ENCODE assay signal across 11 mouse cellular contexts in genomic region chr5:64314288-64315052, GRCm38 (mm10).
DNase-seq lines count a peak whose midpoint lies in the region; ATAC-seq and TF ChIP-seq lines count a peak whose summit lies in the region.
"Had no signal": no experiment of that assay in that cellular context is flagged by ENCODE, and none has a peak within 500 bp of the region (broad histone marks: within the 10 kb centered on the region; RNA-seq: fewer than 3 reads in every experiment).

No protein-coding gene starts in this region.

- H3K4me1 ChIP-seq in liver, adult 2 months (ENCODE audit: control insufficient read depth, insufficient read depth, low read length) = peaks cover 5% of the 10 kb centered on the region; the same call in 1 of the 2 replicates
- peaks cover 6% of the 10 kb centered on the region; the same call in 1 of the 2 replicates for H3K4me1 ChIP-seq in liver, embryonic 11.5 days (replicated peaks; ENCODE audit: control insufficient read depth, insufficient read depth, low read length)
- H3K4me1 ChIP-seq in forebrain, embryonic 14.5 days (ENCODE audit: control insufficient read depth, insufficient read depth, low read length) = peaks cover 12% of the 10 kb centered on the region
- H3K4me1 ChIP-seq in kidney, embryonic 16.5 days (ENCODE audit: insufficient read depth, low read length) = peaks cover 33% of the 10 kb centered on the region

- DNase-seq in liver, adult 2 months (ENCODE audit: extremely low read depth, low read depth, low spot score) = peak; percentile 61
- no peak for DNase-seq in liver, embryonic 11.5 days (ENCODE audit: low spot score)
- DNase-seq in forebrain, embryonic 14.5 days (ENCODE audit: low spot score) = peak; percentile 69
- peak; percentile 70 for DNase-seq in retina, postnatal 1 day
- no peak for DNase-seq in yolk sac, embryonic 10.5 days (ENCODE audit: low spot score)
- DNase-seq in thymus, postnatal 25 days = no peak
- DNase-seq in left cerebral cortex, postnatal 4 days = no peak
- DNase-seq: gastrocnemius, postnatal 36 days; right cerebral cortex, postnatal 14 days had no signal

- no peak overlapping the region for H3K4me3 ChIP-seq in liver, adult 2 months (ENCODE audit: insufficient read depth, low read depth, low read length)
- no peak overlapping the region for H3K4me3 ChIP-seq in liver, embryonic 11.5 days (ENCODE audit: low read depth, low read length)
- no peak overlapping the region for H3K4me3 ChIP-seq in forebrain, embryonic 14.5 days (ENCODE audit: low read depth, low read length)
- no peak overlapping the region for H3K4me3 ChIP-seq in kidney, embryonic 16.5 days (ENCODE audit: low read length)
- H3K4me3 ChIP-seq: limb, embryonic 13.5 days had no signal

- H3K27me3 ChIP-seq in liver, adult 2 months (ENCODE audit: control insufficient read depth, insufficient read depth, low read length) = no peaks in the 10 kb centered on the region
- H3K27me3 ChIP-seq in liver, embryonic 11.5 days (replicated peaks; ENCODE audit: control insufficient read depth, insufficient read depth, low read length) = no peaks in the 10 kb centered on the region
- H3K27me3 ChIP-seq in forebrain, embryonic 14.5 days (replicated peaks; ENCODE audit: control insufficient read depth, insufficient read depth, low read length) = no peaks in the 10 kb centered on the region
- H3K27me3 ChIP-seq in kidney, embryonic 16.5 days (ENCODE audit: insufficient read depth, low read length) = no peaks in the 10 kb centered on the region
- H3K27me3 ChIP-seq: limb, embryonic 13.5 days had no signal

- ATAC-seq in liver, embryonic 11.5 days (replicated peaks; ENCODE audit: low FRiP score) = no peak
- ATAC-seq in forebrain, embryonic 14.5 days = peak; percentile 83
- peak; percentile 72 for ATAC-seq in kidney, embryonic 16.5 days (ENCODE audit: low FRiP score, low TSS enrichment)

- no peaks in the 10 kb centered on the region for H3K79me2 ChIP-seq in liver, adult 2 months (ENCODE audit: control insufficient read depth, insufficient read depth, low read length)

- no peaks in the 10 kb centered on the region for H3K9me3 ChIP-seq in liver, embryonic 11.5 days (ENCODE audit: control insufficient read depth, low read length)
- H3K9me3 ChIP-seq in forebrain, embryonic 14.5 days (replicated peaks; ENCODE audit: control insufficient read depth, low read length) = no peaks in the 10 kb centered on the region
- H3K9me3 ChIP-seq in kidney, embryonic 16.5 days (ENCODE audit: low read length) = no peaks in the 10 kb centered on the region
- H3K9me3 ChIP-seq: limb, embryonic 13.5 days had no signal

- intact Hi-C loops in left cerebral cortex, postnatal 4 days (cut with DNase I) = loop anchor here (2.0 kb wide), 1 partner anchor 24 kb away; no protein-coding TSS in a partner anchor

- TF ChIP-seq CTCF in liver, adult 2 months (IDR thresholded peaks at IDR 0.05; ENCODE audit: low read depth, low read length) = no peak

- no peak for TF ChIP-seq POLR2A in liver, adult 2 months (IDR thresholded peaks at IDR 0.05; ENCODE audit: extremely low read depth, insufficient read depth, low read length)

- 20% methylated on average over 6 of the region's 6 CpGs for WGBS in liver, adult 2 months
- 67% methylated on average over 6 of the region's 6 CpGs for WGBS in liver, embryonic 11.5 days
- 24% methylated on average over 6 of the region's 6 CpGs for WGBS in forebrain, embryonic 14.5 days
- WGBS in kidney, embryonic 16.5 days = 19% methylated on average over 6 of the region's 6 CpGs

- no peak overlapping the region for H3K9ac ChIP-seq in liver, adult 2 months (ENCODE audit: low read depth, low read length)
- no peak overlapping the region for H3K9ac ChIP-seq in liver, embryonic 11.5 days (ENCODE audit: low read depth, low read length)
- H3K9ac ChIP-seq in forebrain, embryonic 14.5 days (ENCODE audit: low read length) = no peak overlapping the region; the same call in 1 of the 2 replicates
- H3K9ac ChIP-seq in kidney, embryonic 16.5 days (replicated peaks; ENCODE audit: low read length) = no peak overlapping the region
- H3K9ac ChIP-seq: limb, embryonic 13.5 days had no signal

- no peak overlapping the region for H3K27ac ChIP-seq in liver, adult 2 months (replicated peaks; ENCODE audit: insufficient read depth, low read depth, low read length)
- H3K27ac ChIP-seq in liver, embryonic 11.5 days (ENCODE audit: low read depth, low read length) = no peak overlapping the region
- H3K27ac ChIP-seq in forebrain, embryonic 14.5 days (ENCODE audit: low read depth, low read length) = peak overlapping the region; percentile 29; the same call in 1 of the 2 replicates
- H3K27ac ChIP-seq in kidney, embryonic 16.5 days (ENCODE audit: low read length) = peak overlapping the region; percentile 73
- H3K27ac ChIP-seq: limb, embryonic 13.5 days had no signal

- no peaks in the 10 kb centered on the region for H3K36me3 ChIP-seq in liver, adult 2 months (ENCODE audit: control insufficient read depth, insufficient read depth, low read length)
- H3K36me3 ChIP-seq in liver, embryonic 11.5 days (ENCODE audit: control insufficient read depth, insufficient read depth, low read length) = 0 out of 2 replicates have a peak, but pooled peaks cover 3% of the 10 kb centered on the region
- peaks cover 6% of the 10 kb centered on the region; the same call in 1 of the 2 replicates for H3K36me3 ChIP-seq in forebrain, embryonic 14.5 days (ENCODE audit: control insufficient read depth, insufficient read depth, low read length)
- H3K36me3 ChIP-seq in kidney, embryonic 16.5 days (ENCODE audit: insufficient read depth, low read length) = peaks cover 8% of the 10 kb centered on the region; the same call in 1 of the 2 replicates

- H3K4me2 ChIP-seq in liver, embryonic 11.5 days = no peak overlapping the region
- H3K4me2 ChIP-seq in forebrain, embryonic 14.5 days (ENCODE audit: low read length) = no peak overlapping the region
- H3K4me2 ChIP-seq in kidney, embryonic 16.5 days (replicated peaks; ENCODE audit: low read depth, low read length) = no peak overlapping the region
- H3K4me2 ChIP-seq: limb, embryonic 13.5 days had no signal

Comparison
In these comparisons a context has a peak if more than half of its experiments do, and no peak if none do; other contexts are left out.
1. DNase-seq: peak in liver, adult 2 months (single experiment), forebrain, embryonic 14.5 days (single experiment) and retina, postnatal 1 day (single experiment); none in liver, embryonic 11.5 days (single experiment), yolk sac, embryonic 10.5 days (single experiment), thymus, postnatal 25 days (single experiment) and left cerebral cortex, postnatal 4 days (single experiment).
2. H3K27ac ChIP-seq: peak in forebrain, embryonic 14.5 days (single experiment) and kidney, embryonic 16.5 days (single experiment); none in liver, adult 2 months (single experiment) and liver, embryonic 11.5 days (single experiment).